Mouse (Mus musculus): Measurements from ENCODE around the gene Eid1. TPM values are rescaled to one million over a fixed set of nuclear protein-coding genes. Genes with fewer than 3 reads are reported as not detected.
A peak's percentile ranks its signal among the peaks of the same experiment; 100 is the strongest.

Eid1 gene
- polyA plus RNA-seq, 1 experiment, result 159 TPM

DNA sequence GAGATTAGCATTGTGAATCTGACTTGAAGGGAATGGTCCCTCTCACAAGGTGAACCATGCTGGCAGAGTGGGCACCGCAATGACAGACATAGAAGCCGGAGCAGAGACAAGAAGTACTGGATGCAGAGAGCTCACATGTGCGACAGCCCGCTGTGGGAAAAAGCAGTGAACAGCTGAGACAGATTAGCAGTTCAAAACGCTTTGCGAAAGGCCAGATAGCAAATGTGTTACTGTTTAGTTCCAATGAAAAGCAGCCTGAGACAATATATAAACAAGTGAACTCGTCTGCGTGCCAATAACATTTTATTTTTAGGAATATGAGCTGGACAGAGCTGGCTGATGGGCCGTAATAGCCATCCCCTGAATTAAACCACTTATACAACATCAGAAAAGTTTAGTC is 8.9 kb downstream of the Eid1 start:
- TF ChIP-seq CTCF (IDR thresholded peaks at IDR 0.05; ENCODE audit: borderline replicate concordance, insufficient read depth, low read depth, low read length) (no peak), POLR2A (IDR thresholded peaks at IDR 0.05; ENCODE audit: borderline replicate concordance, insufficient read depth, low read length) (no peak)
- H3K27ac ChIP-seq (ENCODE audit: insufficient read depth, low read length), result no peak overlapping the region
- H3K4me3 ChIP-seq (replicated peaks; ENCODE audit: insufficient read depth, low read depth, low read length), result no peak overlapping the region
- DNase-seq, result no peak
- no peaks in the 10 kb centered on the region for H3K27me3 ChIP-seq (ENCODE audit: control insufficient read depth, insufficient read depth, low read length)
- H3K4me1 ChIP-seq (ENCODE audit: control insufficient read depth, insufficient read depth, low read length), result no peaks in the 10 kb centered on the region
- WGBS, result 74% methylated on average over 9 of the region's 9 CpGs

- TF ChIP-seq POLR2A (IDR thresholded peaks at IDR 0.05; ENCODE audit: borderline replicate concordance, insufficient read depth, low read length) (no peak), CTCF (IDR thresholded peaks at IDR 0.05; ENCODE audit: borderline replicate concordance, insufficient read depth, low read depth, low read length) (no peak)
- H3K27ac ChIP-seq (ENCODE audit: insufficient read depth, low read length), result no peak overlapping the region
- WGBS, result 79% methylated on average over 7 of the region's 7 CpGs
Observed at GRCm38 (mm10) chr2:125683895-125684294, 11.0 kb downstream of the Eid1 start.

DNA sequence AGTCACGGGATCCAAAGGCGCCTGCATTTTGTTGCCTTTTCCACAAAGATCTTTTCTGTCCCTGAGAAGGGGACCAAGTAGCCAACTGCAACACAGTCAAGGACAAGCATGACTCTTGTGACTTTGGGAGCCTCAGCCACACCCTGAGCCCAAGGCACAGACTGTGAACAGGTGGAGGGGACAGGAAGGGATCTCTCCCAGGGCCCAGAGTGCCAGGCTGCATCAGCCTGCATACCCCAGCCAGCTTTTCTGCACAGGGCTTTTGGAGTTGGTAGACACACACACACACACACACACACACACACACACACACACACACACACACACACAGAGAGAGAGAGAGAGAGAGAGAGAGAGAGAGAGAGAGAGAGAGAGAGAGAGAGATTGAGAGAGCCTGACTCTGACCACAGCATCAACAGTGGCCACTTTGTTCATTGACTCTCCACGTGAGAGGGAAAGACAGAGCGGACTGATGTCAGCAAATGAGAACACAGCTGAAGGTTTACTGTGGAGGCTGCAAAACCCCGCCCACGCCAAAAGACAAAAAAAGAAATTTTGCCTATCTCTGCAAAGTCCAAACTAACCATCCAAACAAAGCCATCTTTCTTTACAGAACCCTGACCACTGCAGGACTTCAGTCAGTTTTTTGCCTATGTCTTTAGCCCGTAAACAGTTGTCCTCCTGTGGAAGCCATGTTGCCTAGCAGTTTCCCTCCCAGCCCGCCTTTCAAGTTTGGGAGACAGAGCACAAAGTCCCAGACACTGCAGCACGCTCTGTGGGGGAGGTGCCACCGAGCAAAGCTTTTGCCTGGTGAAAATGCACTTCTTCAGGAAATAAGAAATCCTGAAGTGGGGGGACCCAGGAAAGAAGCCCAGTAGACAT is 11.9 kb downstream of the Eid1 start:
- 65% methylated on average over 10 of the region's 10 CpGs for WGBS
- no peaks in the 10 kb centered on the region for H3K4me1 ChIP-seq (ENCODE audit: control insufficient read depth, insufficient read depth, low read length)
- no peaks in the 10 kb centered on the region for H3K27me3 ChIP-seq (ENCODE audit: control insufficient read depth, insufficient read depth, low read length)
- DNase-seq, result no peak
- TF ChIP-seq CTCF (IDR thresholded peaks at IDR 0.05; ENCODE audit: borderline replicate concordance, insufficient read depth, low read depth, low read length), result no peak
- H3K27ac ChIP-seq (ENCODE audit: insufficient read depth, low read length), result 0 out of 2 replicates have a peak overlapping the region, but pooled peaks have one; percentile 44
- H3K4me3 ChIP-seq (replicated peaks; ENCODE audit: insufficient read depth, low read depth, low read length), result no peak overlapping the region

More at GRCm38 (mm10) chr2:125683895-125684294, 11.0 kb downstream of the Eid1 start:
- H3K4me3 ChIP-seq (replicated peaks; ENCODE audit: insufficient read depth, low read depth, low read length), result no peak overlapping the region
- no peaks in the 10 kb centered on the region for H3K4me1 ChIP-seq (ENCODE audit: control insufficient read depth, insufficient read depth, low read length)
- DNase-seq, result no peak
- no peaks in the 10 kb centered on the region for H3K27me3 ChIP-seq (ENCODE audit: control insufficient read depth, insufficient read depth, low read length)

DNA sequence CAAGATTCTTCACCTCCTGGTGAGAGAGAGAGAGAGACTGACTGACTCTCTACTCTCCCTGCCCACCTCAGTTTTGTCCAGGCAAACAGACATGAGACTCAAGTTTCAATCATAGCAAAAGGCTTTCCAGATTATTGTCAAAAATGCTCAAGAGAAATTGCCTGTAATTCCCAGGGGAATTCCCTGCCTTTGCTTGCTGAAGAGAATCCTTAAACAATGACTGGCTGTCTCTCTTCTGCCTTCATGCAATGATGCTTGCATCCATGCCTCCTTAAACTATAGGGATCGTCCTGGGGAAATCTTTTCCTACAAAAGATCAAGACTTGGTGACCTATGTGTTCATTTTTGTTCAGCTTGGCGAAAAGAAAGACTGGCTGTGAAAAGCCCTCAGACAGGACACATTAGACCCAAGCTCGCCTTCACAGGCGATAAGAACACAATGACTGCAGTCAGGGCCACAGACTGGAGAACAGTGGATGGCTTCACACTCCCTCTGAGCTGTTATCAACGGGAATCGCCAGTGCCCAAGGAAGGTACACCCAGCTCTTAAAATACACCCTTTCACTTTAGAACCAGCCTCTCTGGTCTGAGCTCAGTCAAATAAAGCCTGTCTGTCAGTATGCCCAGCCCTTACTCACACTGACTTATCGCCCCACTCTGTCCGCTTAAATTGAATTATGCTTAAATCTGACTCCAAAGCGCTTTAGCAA is 12.7 kb downstream of the Eid1 start:
- TF ChIP-seq POLR2A (IDR thresholded peaks at IDR 0.05; ENCODE audit: borderline replicate concordance, insufficient read depth, low read length) (no peak), CTCF (IDR thresholded peaks at IDR 0.05; ENCODE audit: borderline replicate concordance, insufficient read depth, low read depth, low read length) (no peak)
- Histone ChIP-seq H3K4me3 (replicated peaks; ENCODE audit: insufficient read depth, low read depth, low read length) (no peak overlapping the region), H3K27ac (ENCODE audit: insufficient read depth, low read length) (peak overlapping the region; percentile 44; the same call in 1 of the 2 replicates), H3K27me3 (ENCODE audit: control insufficient read depth, insufficient read depth, low read length) (no peaks in the 10 kb centered on the region), H3K4me1 (ENCODE audit: control insufficient read depth, insufficient read depth, low read length) (no peaks in the 10 kb centered on the region)
- WGBS, result 75% methylated on average over 9 of the region's 9 CpGs
- DNase-seq, result no peak

DNA sequence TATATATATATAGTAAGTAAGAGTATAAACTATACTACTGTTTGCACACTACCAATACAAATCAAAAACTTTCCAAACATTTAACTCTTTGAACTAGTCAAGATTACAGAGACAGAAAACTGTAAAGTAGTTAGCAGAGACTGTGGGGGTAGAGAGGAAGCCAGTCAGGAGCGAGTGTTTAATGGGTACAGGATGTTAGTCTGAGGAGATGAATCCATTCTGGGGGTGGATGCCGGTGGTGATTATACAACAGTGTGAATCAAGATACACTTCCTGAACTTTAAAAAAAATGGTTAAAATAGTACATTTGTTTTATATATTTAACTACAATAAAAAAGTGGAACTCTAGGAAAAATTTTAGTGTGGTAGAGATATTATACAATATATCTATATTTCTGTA is 19.1 kb downstream of the Eid1 start:
- H3K4me1 ChIP-seq (ENCODE audit: control insufficient read depth, insufficient read depth, low read length), result no peaks in the 10 kb centered on the region
- DNase-seq, result no peak
- TF ChIP-seq CTCF (IDR thresholded peaks at IDR 0.05; ENCODE audit: borderline replicate concordance, insufficient read depth, low read depth, low read length) (no peak), POLR2A (IDR thresholded peaks at IDR 0.05; ENCODE audit: borderline replicate concordance, insufficient read depth, low read length) (no peak)
- H3K27ac ChIP-seq (ENCODE audit: insufficient read depth, low read length), result no peak overlapping the region
- no peaks in the 10 kb centered on the region; the same call in 1 of the 2 replicates for H3K27me3 ChIP-seq (ENCODE audit: control insufficient read depth, insufficient read depth, low read length)
- WGBS, result 85% methylated on average over 2 of the region's 2 CpGs
- no peak overlapping the region for H3K4me3 ChIP-seq (replicated peaks; ENCODE audit: insufficient read depth, low read depth, low read length)

DNA sequence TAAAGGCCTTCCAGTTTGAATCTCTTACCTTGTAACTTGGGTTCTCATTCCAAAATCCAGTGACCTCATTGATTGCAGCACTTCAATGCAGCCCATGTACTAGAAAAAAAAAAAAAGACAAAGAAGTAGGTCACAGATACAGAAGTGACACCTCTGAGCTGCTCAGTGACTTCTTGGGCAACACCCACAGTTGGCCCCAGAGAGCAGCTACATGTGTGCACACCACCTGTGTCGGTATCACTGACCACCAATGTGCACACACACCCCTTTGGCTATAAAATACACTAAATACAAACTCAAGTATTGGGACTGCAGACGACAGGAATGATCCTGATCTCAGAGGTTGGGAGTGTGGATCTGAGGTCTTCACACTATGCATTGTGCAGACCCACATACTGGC is 21.9 kb downstream of the Eid1 start:
- no peaks in the 10 kb centered on the region for H3K4me1 ChIP-seq (ENCODE audit: control insufficient read depth, insufficient read depth, low read length)
- H3K27ac ChIP-seq (ENCODE audit: insufficient read depth, low read length), result no peak overlapping the region
- DNase-seq, result no peak
- 69% methylated on average over 2 of the region's 2 CpGs for WGBS
- H3K27me3 ChIP-seq (ENCODE audit: control insufficient read depth, insufficient read depth, low read length), result no peaks in the 10 kb centered on the region; the same call in 1 of the 2 replicates
- TF ChIP-seq POLR2A (IDR thresholded peaks at IDR 0.05; ENCODE audit: borderline replicate concordance, insufficient read depth, low read length), result no peak
- TF ChIP-seq CTCF (IDR thresholded peaks at IDR 0.05; ENCODE audit: borderline replicate concordance, insufficient read depth, low read depth, low read length), result no peak
- H3K4me3 ChIP-seq (replicated peaks; ENCODE audit: insufficient read depth, low read depth, low read length), result no peak overlapping the region

DNA sequence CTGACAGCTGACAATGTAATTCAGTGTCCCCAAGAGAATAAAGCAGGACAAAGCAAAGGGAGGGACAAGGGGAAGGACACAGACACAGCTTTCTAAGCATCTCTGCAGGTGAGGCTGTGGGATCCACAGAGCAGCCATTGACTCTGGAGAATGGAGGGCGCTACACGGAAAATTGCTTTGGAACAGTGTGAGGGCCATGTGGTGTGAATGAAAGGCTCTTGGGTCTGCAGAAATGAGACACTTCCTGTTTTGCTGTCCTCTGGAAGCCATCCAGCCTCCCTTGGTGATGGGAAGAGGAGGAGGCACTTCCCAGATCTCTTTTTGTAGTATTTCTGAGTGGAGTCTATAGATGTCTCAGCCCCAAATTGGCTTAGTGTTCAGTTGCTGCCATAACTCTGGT is 23.3 kb downstream of the Eid1 start:
- Histone ChIP-seq H3K27ac (ENCODE audit: insufficient read depth, low read length) (no peak overlapping the region), H3K27me3 (ENCODE audit: control insufficient read depth, insufficient read depth, low read length) (no peaks in the 10 kb centered on the region; the same call in 1 of the 2 replicates), H3K4me1 (ENCODE audit: control insufficient read depth, insufficient read depth, low read length) (no peaks in the 10 kb centered on the region), H3K4me3 (replicated peaks; ENCODE audit: insufficient read depth, low read depth, low read length) (no peak overlapping the region)
- DNase-seq, result no peak
- 27% methylated on average over 2 of the region's 2 CpGs for WGBS
- TF ChIP-seq CTCF (IDR thresholded peaks at IDR 0.05; ENCODE audit: borderline replicate concordance, insufficient read depth, low read depth, low read length) (no peak), POLR2A (IDR thresholded peaks at IDR 0.05; ENCODE audit: borderline replicate concordance, insufficient read depth, low read length) (no peak)
